Mouse (Mus musculus): ENCODE results near the gene Dnah8.
A peak's percentile ranks its signal among the peaks of the same experiment; 100 is the strongest.

DNA sequence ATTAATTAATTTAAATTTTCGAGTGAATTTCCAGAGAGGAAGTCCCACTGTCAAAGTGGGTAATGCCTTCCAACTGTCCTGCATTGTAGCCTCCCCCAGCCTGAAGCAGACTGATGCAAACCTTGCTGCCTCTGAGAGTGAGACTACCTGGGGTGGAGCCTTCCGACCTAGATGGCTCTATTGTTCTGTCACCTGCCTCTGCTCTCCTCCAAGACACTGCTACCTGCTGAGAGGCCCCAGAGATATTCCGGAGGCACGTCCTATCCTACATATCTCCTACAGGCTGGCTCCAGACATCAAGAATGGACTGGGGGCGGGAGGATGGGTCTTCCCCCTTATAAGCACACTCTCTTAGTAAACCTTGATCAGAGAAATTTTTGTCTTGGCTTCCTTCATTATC, 25.9 kb upstream of the Dnah8 start:
- TF ChIP-seq CTCF (conservative IDR thresholded peaks at IDR 0.05; ENCODE audit: low read length) (no peak), NANOG (IDR thresholded peaks at IDR 0.05; ENCODE audit: borderline replicate concordance, low read length) (peak; percentile 87)
